Mouse (Mus musculus) 3T3-L1 (cell line): ENCODE data around the gene Cacnb1.

Experiments used
- DNase-seq: peaks from one replicate; pipeline ENCODE4 v3.0.0-alpha.2; 2015; ENCODE audit warnings: low read depth, low spot score

Cacnb1 gene

GRCm38 (mm10) chr11:97955146-97955902 lies 67.5 kb downstream of the Cacnb1 start:
- no peak for DNase-seq

GRCm38 (mm10) chr11:97954469-97955141 lies 68.2 kb downstream of the Cacnb1 start:
- DNase-seq: no peak

- no peak for DNase-seq
Observed at GRCm38 (mm10) chr11:97953939-97954275, 68.9 kb downstream of the Cacnb1 start.

GRCm38 (mm10) chr11:97953179-97953938 lies 69.5 kb downstream of the Cacnb1 start:
- DNase-seq: no peak

GRCm38 (mm10) chr11:97952367-97953006 lies 70.3 kb downstream of the Cacnb1 start:
- DNase-seq: no peak
